Mouse (Mus musculus): Measurements from ENCODE around the gene Zbp1. TPM values are rescaled to one million over a fixed set of nuclear protein-coding genes. Genes with fewer than 3 reads are reported as not detected.

Gene Zbp1
- polyA plus RNA-seq, 1 experiment = 63.7 TPM

DNA sequence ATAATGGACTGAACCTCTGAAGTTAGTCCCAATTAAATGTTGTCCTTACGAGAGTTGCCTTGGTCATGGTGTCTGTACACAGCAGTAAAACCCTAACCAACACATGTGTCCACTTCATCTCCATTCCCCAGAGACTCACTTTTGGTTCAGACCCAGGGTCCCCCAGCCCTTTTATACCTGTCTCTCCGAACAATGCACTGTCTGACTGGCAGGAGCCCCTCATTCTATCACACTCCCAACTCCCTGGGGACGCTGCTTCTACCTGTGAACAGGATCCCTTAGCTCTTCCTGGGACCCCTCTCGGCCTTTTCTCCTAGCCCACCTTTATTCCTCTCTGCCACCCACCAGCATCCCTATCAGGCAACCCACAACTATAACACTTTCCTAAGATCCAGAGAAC, 23.9 kb downstream of the Zbp1 start:
- Histone ChIP-seq H3K4me1 (replicated peaks; ENCODE audit: control insufficient read depth, insufficient read depth, low read length) (no peaks in the 10 kb centered on the region), H3K27me3 (ENCODE audit: control insufficient read depth, insufficient read depth, low read length) (no peaks in the 10 kb centered on the region), H3K36me3 (ENCODE audit: control insufficient read depth, insufficient read depth, low read length) (no peaks in the 10 kb centered on the region), H3K4me3 (ENCODE audit: control insufficient read depth, insufficient read depth, low read length) (no peak overlapping the region), H3K27ac (ENCODE audit: control insufficient read depth, insufficient read depth, low read length) (no peak overlapping the region)
- TF ChIP-seq CTCF (IDR thresholded peaks at IDR 0.05; ENCODE audit: borderline replicate concordance, control insufficient read depth, extremely low read depth, insufficient read depth, low read length, poor library complexity) (no peak), POLR2A (IDR thresholded peaks at IDR 0.05; ENCODE audit: control insufficient read depth, extremely low read depth, insufficient read depth, low read length, poor library complexity) (no peak)
- DNase-seq = no peak
- 98% methylated on average over 4 of the region's 4 CpGs for WGBS

DNA sequence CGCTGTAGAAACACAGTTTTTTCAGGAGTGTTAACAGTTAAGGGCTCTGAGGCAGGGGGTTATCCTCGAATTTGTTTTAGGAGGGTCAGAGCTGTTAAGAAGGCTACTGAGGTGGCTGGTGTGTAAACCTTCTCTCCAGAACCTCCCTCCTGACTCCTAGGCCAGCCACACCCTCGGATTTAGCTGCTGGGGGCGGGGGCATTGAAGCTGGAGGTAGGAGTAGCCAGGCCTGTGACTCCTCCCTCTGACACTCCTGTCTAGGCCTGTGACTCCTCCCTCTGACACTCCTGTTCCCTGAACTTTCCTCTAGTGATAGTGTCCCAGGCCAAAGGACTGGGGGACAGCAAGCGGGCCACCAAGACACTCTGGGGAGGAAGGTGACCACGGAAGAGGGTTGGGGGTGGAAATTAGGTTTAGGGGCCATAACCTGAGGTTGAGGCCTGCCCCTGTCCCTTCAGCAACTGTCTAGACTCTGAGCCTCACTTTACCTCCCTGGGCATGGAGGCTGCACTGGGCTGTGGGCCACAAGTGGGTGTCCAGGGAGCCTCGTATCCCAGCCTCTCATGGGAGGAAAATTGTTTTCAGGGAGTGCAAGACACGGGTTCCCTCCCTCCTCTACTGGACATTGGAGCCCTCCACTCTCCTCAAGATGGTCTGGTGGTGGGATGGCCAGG, 31.4 kb downstream of the Zbp1 start:
- peaks cover 4% of the 10 kb centered on the region for H3K4me1 ChIP-seq (replicated peaks; ENCODE audit: control insufficient read depth, insufficient read depth, low read length)
- no peak overlapping the region for H3K4me3 ChIP-seq (ENCODE audit: control insufficient read depth, insufficient read depth, low read length)
- H3K36me3 ChIP-seq (ENCODE audit: control insufficient read depth, insufficient read depth, low read length) = no peaks in the 10 kb centered on the region
- no peak for DNase-seq
- WGBS = 60% methylated on average over 8 of the region's 8 CpGs
- H3K27ac ChIP-seq (ENCODE audit: control insufficient read depth, insufficient read depth, low read length) = no peak overlapping the region
- no peak for TF ChIP-seq POLR2A (IDR thresholded peaks at IDR 0.05; ENCODE audit: control insufficient read depth, extremely low read depth, insufficient read depth, low read length, poor library complexity)
- TF ChIP-seq CTCF (IDR thresholded peaks at IDR 0.05; ENCODE audit: borderline replicate concordance, control insufficient read depth, extremely low read depth, insufficient read depth, low read length, poor library complexity) = no peak
- no peaks in the 10 kb centered on the region for H3K27me3 ChIP-seq (ENCODE audit: control insufficient read depth, insufficient read depth, low read length)

- no peak for TF ChIP-seq POLR2A (IDR thresholded peaks at IDR 0.05; ENCODE audit: control insufficient read depth, extremely low read depth, insufficient read depth, low read length, poor library complexity)
- peak; percentile 96 for TF ChIP-seq CTCF (IDR thresholded peaks at IDR 0.05; ENCODE audit: borderline replicate concordance, control insufficient read depth, extremely low read depth, insufficient read depth, low read length, poor library complexity)
- peak; percentile 78 for DNase-seq
- no peaks in the 10 kb centered on the region for H3K27me3 ChIP-seq (ENCODE audit: control insufficient read depth, insufficient read depth, low read length)
- H3K4me3 ChIP-seq (ENCODE audit: control insufficient read depth, insufficient read depth, low read length) = no peak overlapping the region
- H3K4me1 ChIP-seq (replicated peaks; ENCODE audit: control insufficient read depth, insufficient read depth, low read length) = peaks cover 4% of the 10 kb centered on the region
- H3K36me3 ChIP-seq (ENCODE audit: control insufficient read depth, insufficient read depth, low read length) = no peaks in the 10 kb centered on the region
- WGBS = 27% methylated on average over 26 of the region's 26 CpGs
- no peak overlapping the region for H3K27ac ChIP-seq (ENCODE audit: control insufficient read depth, insufficient read depth, low read length)
Observed at GRCm38 (mm10) chr2:173186047-173186943, 32.4 kb downstream of the Zbp1 start.

GRCm38 (mm10) chr2:173185282-173185681, 33.4 kb downstream of the Zbp1 start:
- no peak for DNase-seq
- Histone ChIP-seq H3K4me3 (ENCODE audit: control insufficient read depth, insufficient read depth, low read length) (no peak overlapping the region), H3K27ac (ENCODE audit: control insufficient read depth, insufficient read depth, low read length) (no peak overlapping the region), H3K27me3 (ENCODE audit: control insufficient read depth, insufficient read depth, low read length) (no peaks in the 10 kb centered on the region), H3K4me1 (replicated peaks; ENCODE audit: control insufficient read depth, insufficient read depth, low read length) (peaks cover 4% of the 10 kb centered on the region), H3K36me3 (ENCODE audit: control insufficient read depth, insufficient read depth, low read length) (no peaks in the 10 kb centered on the region)
- TF ChIP-seq CTCF (IDR thresholded peaks at IDR 0.05; ENCODE audit: borderline replicate concordance, control insufficient read depth, extremely low read depth, insufficient read depth, low read length, poor library complexity) (no peak), POLR2A (IDR thresholded peaks at IDR 0.05; ENCODE audit: control insufficient read depth, extremely low read depth, insufficient read depth, low read length, poor library complexity) (no peak)
- WGBS = 57% methylated on average over 6 of the region's 6 CpGs

DNA sequence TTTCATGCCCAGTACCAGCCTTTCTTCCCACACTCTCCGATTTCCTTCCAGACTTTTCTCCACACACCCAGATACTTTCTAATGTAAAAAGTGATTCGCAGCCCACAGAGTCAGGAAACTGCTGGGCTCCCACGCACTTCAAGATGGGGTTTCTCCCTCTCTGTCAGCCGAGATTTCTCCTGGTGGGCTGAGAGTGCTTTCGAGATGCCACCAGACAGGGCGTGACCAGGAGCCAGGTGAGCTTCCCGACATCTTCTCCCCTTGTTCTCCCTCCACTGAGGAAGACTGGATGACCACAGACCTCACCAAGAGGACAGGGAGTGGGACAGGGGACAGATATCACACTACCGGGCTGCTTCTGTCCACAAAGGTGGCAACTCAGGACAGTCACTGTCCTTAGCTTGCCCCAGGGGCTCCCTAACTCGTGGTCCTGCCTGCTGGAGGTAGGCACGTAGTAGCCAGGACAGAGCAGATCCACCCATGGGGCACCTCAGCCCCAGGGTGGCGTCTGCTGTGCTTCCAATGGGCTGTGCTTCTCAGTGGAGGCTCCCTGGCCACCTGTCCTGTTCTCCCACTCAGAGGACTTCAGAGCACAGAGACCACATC, 34.1 kb downstream of the Zbp1 start:
- H3K4me1 ChIP-seq (replicated peaks; ENCODE audit: control insufficient read depth, insufficient read depth, low read length) = peaks cover 4% of the 10 kb centered on the region
- DNase-seq = peak; percentile 1
- 57% methylated on average over 11 of the region's 11 CpGs for WGBS
- H3K27me3 ChIP-seq (ENCODE audit: control insufficient read depth, insufficient read depth, low read length) = no peaks in the 10 kb centered on the region
- H3K36me3 ChIP-seq (ENCODE audit: control insufficient read depth, insufficient read depth, low read length) = no peaks in the 10 kb centered on the region
- no peak overlapping the region for H3K27ac ChIP-seq (ENCODE audit: control insufficient read depth, insufficient read depth, low read length)
- TF ChIP-seq CTCF (IDR thresholded peaks at IDR 0.05; ENCODE audit: borderline replicate concordance, control insufficient read depth, extremely low read depth, insufficient read depth, low read length, poor library complexity) (no peak), POLR2A (IDR thresholded peaks at IDR 0.05; ENCODE audit: control insufficient read depth, extremely low read depth, insufficient read depth, low read length, poor library complexity) (no peak)
- H3K4me3 ChIP-seq (ENCODE audit: control insufficient read depth, insufficient read depth, low read length) = no peak overlapping the region

- 12% methylated on average over 8 of the region's 8 CpGs for WGBS
- DNase-seq = peak; percentile 49
- no peaks in the 10 kb centered on the region for H3K36me3 ChIP-seq (ENCODE audit: control insufficient read depth, insufficient read depth, low read length)
- H3K27me3 ChIP-seq (ENCODE audit: control insufficient read depth, insufficient read depth, low read length) = no peaks in the 10 kb centered on the region
- TF ChIP-seq POLR2A (IDR thresholded peaks at IDR 0.05; ENCODE audit: control insufficient read depth, extremely low read depth, insufficient read depth, low read length, poor library complexity) = no peak
- TF ChIP-seq CTCF (IDR thresholded peaks at IDR 0.05; ENCODE audit: borderline replicate concordance, control insufficient read depth, extremely low read depth, insufficient read depth, low read length, poor library complexity) = no peak; the same call in 1 of the 2 replicates
- no peak overlapping the region for H3K4me3 ChIP-seq (ENCODE audit: control insufficient read depth, insufficient read depth, low read length)
- peaks cover 4% of the 10 kb centered on the region for H3K4me1 ChIP-seq (replicated peaks; ENCODE audit: control insufficient read depth, insufficient read depth, low read length)
- H3K27ac ChIP-seq (ENCODE audit: control insufficient read depth, insufficient read depth, low read length) = no peak overlapping the region
Observed at GRCm38 (mm10) chr2:173183836-173184460, 34.8 kb downstream of the Zbp1 start.
